Mouse (Mus musculus): ENCODE measurements around the gene Lmf2. TPM values are rescaled to one million over a fixed set of nuclear protein-coding genes. Genes with fewer than 3 reads are reported as not detected.

The Lmf2 gene
- polyA plus RNA-seq, 1 experiment from 2014 or later: 47.8 TPM

DNA sequence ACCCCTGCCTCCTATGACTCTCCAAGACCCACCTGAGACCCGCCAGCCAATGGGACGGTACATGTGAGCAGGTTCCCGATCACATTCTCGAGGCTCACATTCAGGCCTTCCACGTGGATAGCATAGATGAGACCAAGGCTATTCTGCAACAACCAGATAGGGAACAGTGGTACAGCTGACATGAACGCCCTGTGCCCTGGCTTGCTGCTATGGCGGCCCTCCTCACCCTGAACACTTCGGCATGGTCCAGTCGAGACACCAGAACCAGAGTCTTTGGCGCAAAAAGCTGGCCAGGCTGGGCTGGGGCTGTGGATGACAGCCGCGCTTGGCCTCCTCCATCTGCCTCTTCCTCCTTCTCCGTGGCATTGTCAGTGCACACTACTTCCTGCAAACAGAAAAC is 48.0 kb downstream of the Lmf2 start:
- Histone ChIP-seq H3K4me1 (ENCODE audit: control insufficient read depth, insufficient read depth, low read length) (no peaks in the 10 kb centered on the region), H3K27me3 (replicated peaks; ENCODE audit: control insufficient read depth, insufficient read depth, low read length) (no peaks in the 10 kb centered on the region), H3K4me3 (ENCODE audit: low read depth, low read length) (no peak overlapping the region), H3K9ac (ENCODE audit: low read depth, low read length) (no peak overlapping the region), H3K9me3 (ENCODE audit: control insufficient read depth, low read length) (no peaks in the 10 kb centered on the region), H3K36me3 (ENCODE audit: control insufficient read depth, insufficient read depth, low read length) (peaks cover 41% of the 10 kb centered on the region), H3K27ac (replicated peaks; ENCODE audit: low read depth, low read length) (no peak overlapping the region), H3K4me2 (ENCODE audit: low read depth, low read length) (no peak overlapping the region)
- DNase-seq (ENCODE audit: low spot score): no peak
- ATAC-seq (ENCODE audit: low read depth): no peak
- WGBS: 90% methylated on average over 13 of the region's 13 CpGs

GRCm38 (mm10) chr15:89305966-89306365 is 49.5 kb downstream of the Lmf2 start:
- Histone ChIP-seq H3K9ac (ENCODE audit: low read depth, low read length) (no peak overlapping the region), H3K4me3 (ENCODE audit: low read depth, low read length) (no peak overlapping the region), H3K27me3 (replicated peaks; ENCODE audit: control insufficient read depth, insufficient read depth, low read length) (no peaks in the 10 kb centered on the region), H3K36me3 (ENCODE audit: control insufficient read depth, insufficient read depth, low read length) (peaks cover 56% of the 10 kb centered on the region), H3K9me3 (ENCODE audit: control insufficient read depth, low read length) (no peaks in the 10 kb centered on the region), H3K4me1 (ENCODE audit: control insufficient read depth, insufficient read depth, low read length) (no peaks in the 10 kb centered on the region), H3K4me2 (ENCODE audit: low read depth, low read length) (no peak overlapping the region), H3K27ac (replicated peaks; ENCODE audit: low read depth, low read length) (no peak overlapping the region)
- DNase-seq (ENCODE audit: low spot score) (no peak), ATAC-seq (ENCODE audit: low read depth) (no peak)
- 56% methylated on average over 1 of the region's 1 CpGs for WGBS

Small RNA genes lying within 50 kb of the gene (microRNA-seq; reads per million reads assigned to microRNA genes)
- gene Mir6959 (ENCODE audit: borderline number of aligned reads): not detected

Other genes starting within 250 kb of the Lmf2 start
- 13.9 and 16.9 TPM in 2 replicates for gene Tubgcp6, start 232.5 kb downstream of the Lmf2 start, polyA plus RNA-seq (2014; fragmentation: Nextera tagmentation; extraction: Ambion mirVana)
- 15.5 and 17.8 TPM in 2 replicates for gene Hdac10, start 227.0 kb downstream of the Lmf2 start, polyA plus RNA-seq (2014; fragmentation: Nextera tagmentation; extraction: Ambion mirVana)
- 13.6 and 14.2 TPM in 2 replicates for gene Mapk12, start 215.0 kb downstream of the Lmf2 start, polyA plus RNA-seq (2014; fragmentation: Nextera tagmentation; extraction: Ambion mirVana)
- 7.8 and 8.6 TPM in 2 replicates for gene Mapk11, start 206.0 kb downstream of the Lmf2 start, polyA plus RNA-seq (2014; fragmentation: Nextera tagmentation; extraction: Ambion mirVana)
- gene Plxnb2, start 174.9 kb downstream of the Lmf2 start, polyA plus RNA-seq (2014; fragmentation: Nextera tagmentation; extraction: Ambion mirVana): 158 and 169 TPM in 2 replicates
- 11.4 and 13.1 TPM in 2 replicates for gene Dennd6b, start 159.2 kb downstream of the Lmf2 start, polyA plus RNA-seq (2014; fragmentation: Nextera tagmentation; extraction: Ambion mirVana)
- gene Ppp6r2, start 144.1 kb downstream of the Lmf2 start, polyA plus RNA-seq (2014; fragmentation: Nextera tagmentation; extraction: Ambion mirVana): 27.3 and 32.2 TPM in 2 replicates
- gene Sbf1, start 40.3 kb downstream of the Lmf2 start, polyA plus RNA-seq (2014; fragmentation: Nextera tagmentation; extraction: Ambion mirVana): 58.2 and 65.6 TPM in 2 replicates
- gene Adm2, start 32.9 kb downstream of the Lmf2 start, polyA plus RNA-seq (2014; fragmentation: Nextera tagmentation; extraction: Ambion mirVana): 0.21 TPM in 1 of 2 replicates, not detected in the other
- not detected in 2 replicates for gene Miox, start 21.3 kb downstream of the Lmf2 start, polyA plus RNA-seq (2014; fragmentation: Nextera tagmentation; extraction: Ambion mirVana)
- gene Ncaph2, start 60 bp upstream of the Lmf2 start, polyA plus RNA-seq (2014; fragmentation: Nextera tagmentation; extraction: Ambion mirVana): 139 and 162 TPM in 2 replicates
- gene Sco2, start 18.2 kb upstream of the Lmf2 start, polyA plus RNA-seq (2014; fragmentation: Nextera tagmentation; extraction: Ambion mirVana): 6.0 and 6.3 TPM in 2 replicates
- 1.6 TPM in 2 replicates for gene Tymp, start 21.4 kb upstream of the Lmf2 start, polyA plus RNA-seq (2014; fragmentation: Nextera tagmentation; extraction: Ambion mirVana)
- 1.3 and 1.7 TPM in 2 replicates for gene Odf3b, start 23.6 kb upstream of the Lmf2 start, polyA plus RNA-seq (2014; fragmentation: Nextera tagmentation; extraction: Ambion mirVana)
- not detected in 2 replicates for gene Klhdc7b, start 29.3 kb upstream of the Lmf2 start, polyA plus RNA-seq (2014; fragmentation: Nextera tagmentation; extraction: Ambion mirVana)
- not detected in 2 replicates for gene Syce3, start 54.8 kb upstream of the Lmf2 start, polyA plus RNA-seq (2014; fragmentation: Nextera tagmentation; extraction: Ambion mirVana)
- 3.9 and 7.7 TPM in 2 replicates for gene Cpt1b, start 70.2 kb upstream of the Lmf2 start, polyA plus RNA-seq (2014; fragmentation: Nextera tagmentation; extraction: Ambion mirVana)
- gene C730034F03Rik, start 73.9 kb upstream of the Lmf2 start, polyA plus RNA-seq (2014; fragmentation: Nextera tagmentation; extraction: Ambion mirVana): 1.1 and 2.3 TPM in 2 replicates
- not detected in 2 replicates for gene Gm44502, start 74.0 kb upstream of the Lmf2 start, polyA plus RNA-seq (2014; fragmentation: Nextera tagmentation; extraction: Ambion mirVana)
- 44.7 and 48.1 TPM in 2 replicates for gene Chkb, start 74.2 kb upstream of the Lmf2 start, polyA plus RNA-seq (2014; fragmentation: Nextera tagmentation; extraction: Ambion mirVana)
- 4.3 and 5.2 TPM in 2 replicates for gene Mapk8ip2, start 98.3 kb upstream of the Lmf2 start, polyA plus RNA-seq (2014; fragmentation: Nextera tagmentation; extraction: Ambion mirVana)
- 18.5 and 20.7 TPM in 2 replicates for gene Arsa, start 121.8 kb upstream of the Lmf2 start, polyA plus RNA-seq (2014; fragmentation: Nextera tagmentation; extraction: Ambion mirVana)
- 1.9 and 2.0 TPM in 2 replicates for gene Shank3, start 144.0 kb upstream of the Lmf2 start, polyA plus RNA-seq (2014; fragmentation: Nextera tagmentation; extraction: Ambion mirVana)
- gene Acr, start 212.7 kb upstream of the Lmf2 start, polyA plus RNA-seq (2014; fragmentation: Nextera tagmentation; extraction: Ambion mirVana): 0.22 and 0.38 TPM in 2 replicates
- gene Rabl2, start 236.3 kb upstream of the Lmf2 start, polyA plus RNA-seq (2014; fragmentation: Nextera tagmentation; extraction: Ambion mirVana): 44.4 and 45.7 TPM in 2 replicates